Mouse (Mus musculus) thymus, postnatal 10 days (tissue): ENCODE results near the gene Cabp4.

Source experiments
- DNase-seq, 2 experiments: peaks; one replicate each; pipeline ENCODE4 v3.0.0; 2021; ENCODE audit warnings: low spot score in 2 of 2

Cabp4 gene

GRCm38 (mm10) chr19:4100718-4101261, 43.0 kb downstream of the Cabp4 start:
- DNase-seq = peak; percentile 51 to 52

- peak; percentile 62 to 76 for DNase-seq
These were observed 43.8 kb downstream of the Cabp4 start, which contains the start of gene Pitpnm1 for GRCm38 (mm10) chr19:4099837-4100717. Gene Pitpnm1 (plus strand): TSS chr19:4099998.

GRCm38 (mm10) chr19:4099056-4099455, 44.8 kb downstream of the Cabp4 start:
- peak; percentile 87 to 97 for DNase-seq

- DNase-seq = no peak
These were observed 45.4 kb downstream of the Cabp4 start for GRCm38 (mm10) chr19:4098426-4098825.

GRCm38 (mm10) chr19:4097441-4097825, 46.4 kb downstream of the Cabp4 start:
- peak in 1 of 2 experiments; percentile 62 for DNase-seq

- DNase-seq = peak; percentile 98 to 99
These were observed 47.0 kb downstream of the Cabp4 start, which contains the start of gene Cdk2ap2 for GRCm38 (mm10) chr19:4096642-4097440. Gene Cdk2ap2 (plus strand): TSS chr19:4097182.

- DNase-seq = no peak
These were observed 48.0 kb downstream of the Cabp4 start for GRCm38 (mm10) chr19:4095802-4096201.

GRCm38 (mm10) chr19:4094774-4095303, 49.0 kb downstream of the Cabp4 start:
- DNase-seq = no peak

- no peak for DNase-seq
These were observed 49.5 kb downstream of the Cabp4 start for GRCm38 (mm10) chr19:4094348-4094747.

- no peak for DNase-seq
These were observed 50.1 kb downstream of the Cabp4 start for GRCm38 (mm10) chr19:4093772-4094171.

- no peak for DNase-seq
These were observed 51.1 kb downstream of the Cabp4 start for GRCm38 (mm10) chr19:4092750-4093149.

GRCm38 (mm10) chr19:4091383-4091782, 52.5 kb downstream of the Cabp4 start:
- no peak for DNase-seq

- no peak for DNase-seq
These were observed 53.4 kb downstream of the Cabp4 start for GRCm38 (mm10) chr19:4090446-4090845.

GRCm38 (mm10) chr19:4089128-4089527, 54.7 kb downstream of the Cabp4 start:
- DNase-seq = no peak

- no peak for DNase-seq
These were observed 55.7 kb downstream of the Cabp4 start for GRCm38 (mm10) chr19:4088146-4088545.

GRCm38 (mm10) chr19:4087090-4087489, 56.7 kb downstream of the Cabp4 start:
- no peak for DNase-seq

GRCm38 (mm10) chr19:4086156-4086555, 57.7 kb downstream of the Cabp4 start:
- no peak for DNase-seq
